Mouse (Mus musculus) c-Kit-positive CD71-positive TER-119-positive erythroid progenitor cells, embryonic 14.5 days (primary cell): ENCODE results near the gene Fam186b.

Source experiments
- DNase-seq: peaks from one replicate; pipeline ENCODE4 v3.0.0-alpha.2; 2013; ENCODE audit warnings: low spot score

Fam186b gene

GRCm38 (mm10) chr15:99295484-99295981 is at the start of gene Fam186b:
Gene Fam186b, minus strand, starts transcription at chr15:99295888.
- no peak for DNase-seq

- no peak for DNase-seq
Observed at GRCm38 (mm10) chr15:99344961-99345360, 49.3 kb upstream of the Fam186b start.

GRCm38 (mm10) chr15:99344148-99344870 is 48.6 kb upstream of the Fam186b start:
- DNase-seq = no peak

GRCm38 (mm10) chr15:99343414-99344147 is 47.9 kb upstream of the Fam186b start:
- no peak for DNase-seq

GRCm38 (mm10) chr15:99342194-99342981 is 46.7 kb upstream of the Fam186b start:
- DNase-seq = no peak

- DNase-seq = no peak
Observed at GRCm38 (mm10) chr15:99341102-99341501, 45.4 kb upstream of the Fam186b start.

- no peak for DNase-seq
Observed at GRCm38 (mm10) chr15:99339669-99340068, 44.0 kb upstream of the Fam186b start.

GRCm38 (mm10) chr15:99338916-99339315 is 43.2 kb upstream of the Fam186b start:
- DNase-seq = no peak

- DNase-seq = no peak
Observed at GRCm38 (mm10) chr15:99335801-99336320, 40.2 kb upstream of the Fam186b start.

GRCm38 (mm10) chr15:99334500-99334899 is 38.8 kb upstream of the Fam186b start:
- DNase-seq = no peak

- no peak for DNase-seq
Observed at GRCm38 (mm10) chr15:99333676-99334065, 38.0 kb upstream of the Fam186b start.

GRCm38 (mm10) chr15:99332921-99333675 is 37.4 kb upstream of the Fam186b start:
- DNase-seq = peak; percentile 11

- no peak for DNase-seq
Observed at GRCm38 (mm10) chr15:99332111-99332510, 36.4 kb upstream of the Fam186b start.

- no peak for DNase-seq
Observed at GRCm38 (mm10) chr15:99331341-99331740, 35.7 kb upstream of the Fam186b start.

- DNase-seq = no peak
Observed at GRCm38 (mm10) chr15:99330324-99330723, 34.6 kb upstream of the Fam186b start.

GRCm38 (mm10) chr15:99328011-99328410 is 32.3 kb upstream of the Fam186b start:
- no peak for DNase-seq

GRCm38 (mm10) chr15:99326959-99327358 is 31.3 kb upstream of the Fam186b start:
- DNase-seq = peak; percentile 42

GRCm38 (mm10) chr15:99326407-99326806 is 30.7 kb upstream of the Fam186b start:
- no peak for DNase-seq

GRCm38 (mm10) chr15:99325598-99325997 is 29.9 kb upstream of the Fam186b start:
- DNase-seq = no peak

GRCm38 (mm10) chr15:99324151-99324550 is 28.5 kb upstream of the Fam186b start:
- DNase-seq = no peak

GRCm38 (mm10) chr15:99320978-99321377 is 25.3 kb upstream of the Fam186b start:
- no peak for DNase-seq
